Mouse (Mus musculus) gastrocnemius, adult 2 months (tissue): Measurements from ENCODE around the gene Gm7849. TPM values are rescaled to one million over a fixed set of nuclear protein-coding genes. Genes with fewer than 3 reads are reported as not detected.
"Not testable (repeated sequence)": the region's sequence is repeated elsewhere in the genome, so short reads cannot be mapped to it uniquely, and the experiment has no call there.

ENCODE experiments used
- DNase-seq: peaks from one replicate; pipeline ENCODE4 v3.0.0; 2022
- H3K27ac ChIP-seq: fragments of 200-600 bp; 2 replicates; pipeline ENCODE4 v1.8.1; 2022; ENCODE audit warnings: mild to moderate bottlenecking
- H3K4me3 ChIP-seq: fragments of 200-600 bp; 2 replicates; pipeline ENCODE4 v1.8.1; 2022; ENCODE audit warnings: mild to moderate bottlenecking, moderate library complexity
- intact Hi-C: fragments of 180-260 bp; cut with DNase I; formaldehyde crosslinking; loops from one replicate; pipeline ENCODE4 v1.15.1; 2025
- long read RNA-seq, 2 experiments: library from polyadenylated mRNA; stranded (forward); transcript quantifications; one replicate each; pipeline ENCODE4 v2.0.0; 2021
- total RNA-seq, 2 experiments: library from RNA; stranded (reverse); gene quantifications; 2 replicates each; pipeline ENCODE4 v1.2.3; 2021

The Gm7849 gene
- not detected for total RNA-seq
- long read RNA-seq, experiment 1, result 0 reads
- long read RNA-seq, experiment 2, result 0 reads

DNA sequence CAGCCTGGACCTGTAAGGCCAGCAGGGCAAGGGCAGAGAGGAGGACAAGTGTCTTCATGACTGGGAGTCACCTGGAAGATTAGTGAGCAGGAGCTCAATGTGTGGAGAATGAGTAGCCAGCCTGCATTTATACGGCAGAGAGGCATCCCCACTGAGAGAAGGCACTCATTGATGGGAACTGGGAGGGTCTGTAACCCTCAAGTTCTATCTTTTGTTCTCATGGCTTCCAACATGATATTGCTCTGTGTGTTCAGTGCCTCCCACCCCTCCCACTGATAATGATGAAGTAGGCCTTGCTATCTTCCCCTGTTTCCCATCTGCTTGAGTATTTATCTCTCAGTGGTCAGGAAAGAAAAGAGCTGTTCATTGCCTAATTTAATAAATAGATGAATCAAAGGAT lies at the start of gene Gm7849:
Gm7849 (minus strand) TSS at position 101 of the 400 bp plus-strand sequence.
- H3K4me3 ChIP-seq, DNase-seq, intact Hi-C loops, H3K27ac ChIP-seq: not testable (repeated sequence)

DNA sequence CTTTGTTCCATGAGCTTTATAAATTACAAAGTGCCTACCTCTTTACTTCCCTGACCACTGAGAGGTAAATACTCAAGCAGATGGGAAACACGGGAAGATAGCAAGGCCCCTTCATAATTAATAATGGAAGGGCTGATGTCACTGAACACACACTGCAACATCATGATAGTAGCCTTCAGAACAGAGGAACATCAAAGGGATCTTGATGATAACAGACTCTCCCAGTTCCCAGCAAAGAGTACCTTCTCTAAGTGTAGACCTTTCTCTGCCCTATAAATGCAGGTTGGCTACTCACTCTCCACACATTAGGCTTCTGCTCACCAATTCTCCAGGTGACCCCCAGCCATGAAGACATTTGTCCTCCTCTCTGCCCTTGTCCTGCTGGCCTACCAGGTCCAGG lies 29.2 kb downstream of the Gm7849 start, which contains the start of gene Defa36:
Defa36 (plus strand) TSS at position 301 of the 400 bp plus-strand sequence.
- H3K4me3 ChIP-seq, DNase-seq, H3K27ac ChIP-seq, intact Hi-C loops: not testable (repeated sequence)

Other genes starting within 250 kb of the Gm7849 start
- gene Gm15292, start 206.8 kb downstream of the Gm7849 start, total RNA-seq, result not detected
- gene Defa27, start 141.0 kb downstream of the Gm7849 start, total RNA-seq, result not detected
- not detected for gene Defa29, start 129.5 kb downstream of the Gm7849 start, total RNA-seq
- gene Defa2, start 78.0 kb downstream of the Gm7849 start, total RNA-seq, result not detected
- not detected for gene Defa33, start 64.7 kb downstream of the Gm7849 start, total RNA-seq
- not detected for gene Defa36, start 29.1 kb downstream of the Gm7849 start, total RNA-seq
- not detected for gene Defa20, start 52.7 kb upstream of the Gm7849 start, total RNA-seq
- gene Defa32, start 72.5 kb upstream of the Gm7849 start, total RNA-seq, result not detected
- gene Defa37, start 108.8 kb upstream of the Gm7849 start, total RNA-seq, result not detected
- not detected for gene Defa28, start 126.4 kb upstream of the Gm7849 start, total RNA-seq
- gene Gm7861, start 137.9 kb upstream of the Gm7849 start, total RNA-seq, result not detected
- gene Defa26, start 161.6 kb upstream of the Gm7849 start, total RNA-seq, result not detected
- not detected for gene Defa17, start 199.2 kb upstream of the Gm7849 start, total RNA-seq
- gene Defa34, start 209.2 kb upstream of the Gm7849 start, total RNA-seq, result not detected
- gene AY761184, start 247.1 kb upstream of the Gm7849 start, total RNA-seq, result not detected